Comparison of ENCODE assay signal across 25 mouse cellular contexts in the genomic region with DNA sequence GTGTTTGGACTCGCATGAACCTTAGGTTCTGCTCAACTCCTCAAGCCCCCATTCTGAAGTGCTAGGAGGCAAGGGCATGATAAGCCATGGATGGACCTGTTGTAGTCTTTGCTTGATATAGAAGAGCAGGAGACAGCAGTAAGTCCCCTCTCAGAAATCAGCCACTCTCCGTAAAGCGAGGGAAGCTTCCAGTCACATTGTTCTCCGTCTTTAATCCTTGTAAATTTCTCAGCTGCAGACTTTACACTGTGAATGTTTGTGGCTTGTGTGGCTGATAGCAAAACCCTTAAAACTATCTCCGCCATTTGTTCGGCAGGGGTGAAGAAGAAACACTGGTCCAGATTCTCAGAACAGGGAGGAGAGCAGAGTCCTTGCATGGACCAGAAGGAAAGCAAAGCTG. TPM values are rescaled to one million over a fixed set of nuclear protein-coding genes. Genes with fewer than 3 reads are reported as not detected.
DNase-seq lines count a peak whose midpoint lies in the region; ATAC-seq and TF ChIP-seq lines count a peak whose summit lies in the region.
"Had no signal": no experiment of that assay in that cellular context is flagged by ENCODE, and none has a peak within 500 bp of the region (broad histone marks: within the 10 kb centered on the region; RNA-seq: fewer than 3 reads in every experiment).

A gene (plus strand): TSS at position 301 of the 400 bp plus-strand sequence.

- H3K4me1 ChIP-seq in lung, adult 2 months (ENCODE audit: control insufficient read depth, insufficient read depth, low read length) = no peaks in the 10 kb centered on the region
- no peaks in the 10 kb centered on the region for H3K4me1 ChIP-seq in forebrain, postnatal 0 days (ENCODE audit: insufficient read depth)
- H3K4me1 ChIP-seq: embryonic facial prominence, embryonic 10.5 days; embryonic facial prominence, embryonic 12.5 days; forebrain, embryonic 13.5 days had no signal

- no peak within 1 kb of the TSS for H3K9ac ChIP-seq in forebrain, postnatal 0 days
- H3K9ac ChIP-seq: embryonic facial prominence, embryonic 12.5 days; forebrain, embryonic 13.5 days had no signal

- 75% methylated on average over 6 of the region's 6 CpGs for WGBS in lung, adult 2 months
- WGBS in forebrain, postnatal 0 days = 79% methylated on average over 6 of the region's 6 CpGs

- no peak within 1 kb of the TSS for H3K4me2 ChIP-seq in forebrain, postnatal 0 days (ENCODE audit: low read depth)
- H3K4me2 ChIP-seq: embryonic facial prominence, embryonic 12.5 days; forebrain, embryonic 13.5 days had no signal

- TF ChIP-seq CTCF in lung, adult 2 months (IDR thresholded peaks at IDR 0.05; ENCODE audit: insufficient read depth, low read length) = no peak
- no peak for TF ChIP-seq CTCF in forebrain, postnatal 0 days (IDR thresholded peaks at IDR 0.05; ENCODE audit: low read depth)

- TF ChIP-seq POLR2A in lung, adult 2 months (IDR thresholded peaks at IDR 0.05; ENCODE audit: borderline replicate concordance, extremely low read depth, low read depth, low read length) = no peak

- H3K9me3 ChIP-seq in forebrain, postnatal 0 days (ENCODE audit: low read length) = no peaks in the 10 kb centered on the region
- H3K9me3 ChIP-seq: embryonic facial prominence, embryonic 10.5 days; embryonic facial prominence, embryonic 12.5 days; forebrain, embryonic 13.5 days had no signal

- no peaks in the 10 kb centered on the region for H3K27me3 ChIP-seq in forebrain, postnatal 0 days (ENCODE audit: insufficient read depth, low read length)
- H3K27me3 ChIP-seq: CH12.LX; embryonic facial prominence, embryonic 12.5 days; forebrain, embryonic 13.5 days had no signal

- H3K36me3 ChIP-seq in forebrain, postnatal 0 days (ENCODE audit: insufficient read depth) = no peaks in the 10 kb centered on the region
- H3K36me3 ChIP-seq: embryonic facial prominence, embryonic 10.5 days; embryonic facial prominence, embryonic 12.5 days; G1E had no signal

- ATAC-seq in forebrain, postnatal 0 days = no peak
- ATAC-seq: activated CD4-positive, CD25-positive, alpha-beta regulatory T cell, adult 4 months; CD4-positive, CD25-positive, alpha-beta regulatory T cell, adult 4 months; forebrain, embryonic 13.5 days; Patski had no signal

- H3K4me3 ChIP-seq in lung, adult 2 months (replicated peaks; ENCODE audit: extremely low read depth, low read depth, low read length) = no peak within 1 kb of the TSS
- no peak within 1 kb of the TSS for H3K4me3 ChIP-seq in forebrain, postnatal 0 days (ENCODE audit: low read depth, low read length)
- H3K4me3 ChIP-seq: embryonic facial prominence, embryonic 10.5 days; embryonic facial prominence, embryonic 12.5 days; forebrain, embryonic 13.5 days had no signal

- DNase-seq in left cerebral cortex, adult 18-20 months (ENCODE audit: low spot score in 2 of 2) = no peak
- no peak for DNase-seq in left cerebral cortex, adult 9 months (ENCODE audit: low spot score in 2 of 2)
- DNase-seq in left cerebral cortex, adult 8-10 months (ENCODE audit: low spot score in 2 of 2) = no peak
- no peak for DNase-seq in left cerebral cortex, postnatal 14 days (ENCODE audit: low spot score in 2 of 2)
- DNase-seq in left cerebral cortex, postnatal 36 days (ENCODE audit: low spot score in 2 of 2) = no peak
- no peak for DNase-seq in lung, adult 2 months
- DNase-seq in forebrain, postnatal 0 days = no peak
- no peak for DNase-seq in liver
- DNase-seq: adrenal gland, adult 8-10 months; adrenal gland, postnatal 14 days; adrenal gland, postnatal 36 days; B cell, adult 2 months; cerebellum, adult 11-12 months; cerebellum, adult 2 months; cerebellum, adult 9-10 months; cerebellum, postnatal 10 days; cerebellum, postnatal 25 days had no signal

- no peak within 1 kb of the TSS for H3K27ac ChIP-seq in forebrain, postnatal 0 days (ENCODE audit: low read depth, low read length)
- H3K27ac ChIP-seq: embryonic facial prominence, embryonic 10.5 days; embryonic facial prominence, embryonic 12.5 days; forebrain, embryonic 13.5 days had no signal

- intact Hi-C loops in left cerebral cortex, postnatal 14 days (cut with DNase I) = no loop called here
- intact Hi-C loops in left cerebral cortex, postnatal 36 days (cut with DNase I) = no loop called here

RNA-seq across cellular contexts. Expression of the gene that starts here (rescaled TPM):
- total RNA-seq in left cerebral cortex, adult 18-20 months (2021) = 10 to 100 TPM; 16.8 to 18.4 TPM
- 10 to 100 TPM; 12.5 to 16.0 (median 15.6) TPM for total RNA-seq in left cerebral cortex, adult 8-10 months (2022)
- 10 to 100 TPM; 22.3 to 23.8 TPM for total RNA-seq in left cerebral cortex, postnatal 14 days (2021)
- 10 to 100 TPM; 20.0 to 20.3 TPM for total RNA-seq in left cerebral cortex, postnatal 36 days (2021)
- 0.05 and 0.12 TPM in 2 replicates for polyA plus RNA-seq in lung, adult 2 months (2012; rRNA removed)
- 9.6 and 12.9 TPM in 2 replicates for total RNA-seq in forebrain, postnatal 0 days (2014; rRNA removed)
- 1.7 and 2.0 TPM in 2 replicates for polyA plus RNA-seq in forebrain, postnatal 0 days (2015; fragmentation: Nextera tagmentation; extraction: Ambion mirVana)
- total RNA-seq: CH12.LX had no signal
- polyA plus RNA-seq: activated CD4-positive, CD25-positive, alpha-beta regulatory T cell, adult 4 months; CD4-positive, CD25-positive, alpha-beta regulatory T cell, adult 4 months; G1E had no signal
